Mouse (Mus musculus) CH12.LX (cell line): ENCODE measurements around the gene Tmem121.

Experiments
- CTCF ChIP-seq, 2 experiments: IDR thresholded peaks in 1 of 2; conservative IDR thresholded peaks in 1 of 2; 2 replicates each; pipeline ENCODE4 v1.5.1; 2011 to 2012; ENCODE audit warnings: low read depth in 2 of 2, low read length in 2 of 2, improper control_type of control experiment in 1 of 2, inconsistent platforms in 1 of 2, mild to moderate bottlenecking in 1 of 2, moderate library complexity in 1 of 2
- EP300 ChIP-seq: IDR thresholded peaks from 2 replicates; pipeline ENCODE4 v1.6.1; 2011; ENCODE audit warnings: low read length, improper control_type of control experiment
- JUND ChIP-seq: conservative IDR thresholded peaks from 2 replicates; pipeline ENCODE4 v1.6.1; 2011; ENCODE audit warnings: low read depth, low read length, improper control_type of control experiment
- POLR2A ChIP-seq: IDR thresholded peaks from 2 replicates; pipeline ENCODE4 v1.6.1; 2011; ENCODE audit warnings: low read depth, mild to moderate bottlenecking, improper control_type of control experiment, low read length
- RAD21 ChIP-seq: IDR thresholded peaks from 2 replicates; pipeline ENCODE4 v1.6.1; 2011; ENCODE audit warnings: low read depth, mild to moderate bottlenecking, low read length, improper control_type of control experiment, moderate library complexity
- SIN3A ChIP-seq: IDR thresholded peaks from 2 replicates; pipeline ENCODE4 v1.6.1; 2012; ENCODE audit warnings: low read length, improper control_type of control experiment, inconsistent platforms
- TCF12 ChIP-seq: IDR thresholded peaks from 2 replicates; pipeline ENCODE4 v1.6.1; 2014; ENCODE audit warnings: low read depth, mild to moderate bottlenecking, inconsistent platforms, low read length, improper control_type of control experiment
- USF1 ChIP-seq: IDR thresholded peaks from 2 replicates; pipeline ENCODE4 v1.6.1; 2014; ENCODE audit warnings: low read depth, mild to moderate bottlenecking, inconsistent platforms, low read length, improper control_type of control experiment
- ZMIZ1 ChIP-seq: IDR thresholded peaks from 2 replicates; pipeline ENCODE4 v1.6.1; 2012; ENCODE audit warnings: low read depth, mild to moderate bottlenecking, inconsistent platforms, low read length, improper control_type of control experiment
- ZNF384 ChIP-seq: IDR thresholded peaks from 2 replicates; pipeline ENCODE4 v1.6.1; 2012; ENCODE audit warnings: low read depth, low read length, improper control_type of control experiment, inconsistent platforms

GRCm38 (mm10) chr12:113215667-113216346 lies 30.1 kb downstream of the Tmem121 start:
- no peak for TF ChIP-seq TCF12
- TF ChIP-seq CTCF (conservative IDR thresholded peaks at IDR 0.05 in 1 of 2, IDR thresholded peaks at IDR 0.05 in 1 of 2; ENCODE audit: low read depth in 2 of 2, low read length in 2 of 2): peak; percentile 76 to 95
- no peak for TF ChIP-seq POLR2A
- TF ChIP-seq SIN3A: no peak
- no peak for TF ChIP-seq ZMIZ1
- no peak for TF ChIP-seq EP300
- TF ChIP-seq RAD21: peak; percentile 92
- TF ChIP-seq ZNF384: no peak
- no peak for TF ChIP-seq JUND
- no peak for TF ChIP-seq USF1
